Mouse (Mus musculus): ENCODE measurements around the gene Maml1. TPM values are rescaled to one million over a fixed set of nuclear protein-coding genes. Genes with fewer than 3 reads are reported as not detected.

Gene Maml1
- polyA plus RNA-seq, 1 experiment from 2014 or later: 3.1 TPM

- Histone ChIP-seq H3K4me1 (replicated peaks) (peaks cover 38% of the 10 kb centered on the region), H3K9ac (peak overlapping the region; percentile 93; the same call in 1 of the 2 replicates), H3K27ac (replicated peaks) (peak overlapping the region; percentile 98), H3K4me3 (peak overlapping the region; percentile 97), H3K36me3 (peaks cover 17% of the 10 kb centered on the region), H3K27me3 (no peaks in the 10 kb centered on the region), H3K9me3 (no peaks in the 10 kb centered on the region), H3K4me2 (peak overlapping the region; percentile 73)
- 92% methylated on average over 3 of the region's 3 CpGs for WGBS
- ATAC-seq (ENCODE audit: low read depth): no peak
These were observed 80.6 kb downstream of the Maml1 start for GRCm38 (mm10) chr11:50211322-50212059.

- ATAC-seq (ENCODE audit: low read depth): peak; percentile 88
- Histone ChIP-seq H3K9me3 (no peaks in the 10 kb centered on the region), H3K27me3 (no peaks in the 10 kb centered on the region), H3K4me2 (peak within 1 kb of the TSS; percentile 73), H3K36me3 (peaks cover 26% of the 10 kb centered on the region), H3K27ac (replicated peaks) (peak within 1 kb of the TSS; percentile 98), H3K9ac (peak within 1 kb of the TSS; percentile 93), H3K4me3 (peak within 1 kb of the TSS; percentile 97), H3K4me1 (replicated peaks) (peaks cover 32% of the 10 kb centered on the region)
- under 1% methylated on average over 48 of the region's 48 CpGs for WGBS
These were observed 81.5 kb downstream of the Maml1 start, which contains the start of the genes Sqstm1 and Mgat4b for GRCm38 (mm10) chr11:50210505-50211151. TSS of gene Sqstm1 (minus strand) at chr11:50210827. TSS of gene Mgat4b (plus strand) at chr11:50210890.

DNA sequence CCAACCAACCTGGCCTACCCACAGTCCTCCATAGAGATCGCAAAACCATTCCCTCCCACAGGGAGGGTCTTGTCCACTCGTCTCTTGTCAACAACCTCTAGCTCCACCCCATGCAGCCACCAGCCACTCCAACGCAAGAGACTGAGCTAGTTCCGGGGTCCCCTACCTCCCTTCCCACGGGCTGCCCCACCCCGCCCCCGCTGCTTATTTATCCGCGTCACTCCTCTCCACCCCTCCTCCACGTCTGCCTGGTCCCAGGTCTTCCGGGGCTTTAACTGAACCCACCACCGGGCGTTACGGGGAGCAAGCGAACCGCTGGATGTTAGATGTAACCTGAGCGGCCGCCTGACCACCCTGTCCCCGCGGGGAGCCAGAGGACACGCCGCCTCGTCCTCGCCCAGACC, 82.0 kb downstream of the Maml1 start:
- Histone ChIP-seq H3K27ac (replicated peaks) (peak overlapping the region; percentile 98), H3K9me3 (no peaks in the 10 kb centered on the region), H3K36me3 (peaks cover 31% of the 10 kb centered on the region), H3K27me3 (no peaks in the 10 kb centered on the region), H3K9ac (peak overlapping the region; percentile 93), H3K4me1 (replicated peaks) (peaks cover 27% of the 10 kb centered on the region), H3K4me3 (peak overlapping the region; percentile 97), H3K4me2 (peak overlapping the region; percentile 73)
- peak; percentile 95 for ATAC-seq (ENCODE audit: low read depth)
- under 1% methylated on average over 24 of the region's 24 CpGs for WGBS

- H3K4me3 ChIP-seq: no peak overlapping the region
- H3K4me1 ChIP-seq (replicated peaks): peaks cover 27% of the 10 kb centered on the region
- peaks cover 51% of the 10 kb centered on the region for H3K36me3 ChIP-seq
- WGBS: 91% methylated on average over 5 of the region's 5 CpGs
- no peaks in the 10 kb centered on the region for H3K9me3 ChIP-seq
- no peak overlapping the region for H3K27ac ChIP-seq (replicated peaks)
- H3K27me3 ChIP-seq: no peaks in the 10 kb centered on the region
- H3K4me2 ChIP-seq: no peak overlapping the region
- no peak for ATAC-seq (ENCODE audit: low read depth)
- no peak overlapping the region for H3K9ac ChIP-seq
These were observed 84.1 kb downstream of the Maml1 start for GRCm38 (mm10) chr11:50208039-50208438.

GRCm38 (mm10) chr11:50207344-50207743, 84.8 kb downstream of the Maml1 start:
- ATAC-seq (ENCODE audit: low read depth): no peak
- peaks cover 27% of the 10 kb centered on the region for H3K4me1 ChIP-seq (replicated peaks)
- H3K9ac ChIP-seq: no peak overlapping the region
- peaks cover 58% of the 10 kb centered on the region for H3K36me3 ChIP-seq
- H3K27me3 ChIP-seq: no peaks in the 10 kb centered on the region
- H3K9me3 ChIP-seq: no peaks in the 10 kb centered on the region
- 96% methylated on average over 14 of the region's 14 CpGs for WGBS
- no peak overlapping the region for H3K4me2 ChIP-seq
- H3K27ac ChIP-seq (replicated peaks): no peak overlapping the region
- H3K4me3 ChIP-seq: no peak overlapping the region

GRCm38 (mm10) chr11:50206037-50206436, 86.1 kb downstream of the Maml1 start:
- Histone ChIP-seq H3K4me3 (no peak overlapping the region), H3K27me3 (no peaks in the 10 kb centered on the region), H3K9ac (no peak overlapping the region), H3K4me2 (no peak overlapping the region), H3K9me3 (no peaks in the 10 kb centered on the region), H3K4me1 (replicated peaks) (peaks cover 21% of the 10 kb centered on the region), H3K36me3 (peaks cover 71% of the 10 kb centered on the region), H3K27ac (replicated peaks) (no peak overlapping the region)
- ATAC-seq (ENCODE audit: low read depth): no peak
- WGBS: 91% methylated on average over 2 of the region's 2 CpGs

Small RNA genes lying within 50 kb of the gene (microRNA-seq; reads per million reads assigned to microRNA genes)
- gene Mir6919: 0.89 reads per million

Other genes starting within 250 kb of the Maml1 start
- 36.1 and 39.2 TPM in 2 replicates for gene Tbc1d9b, start 160.9 kb downstream of the Maml1 start, polyA plus RNA-seq (2015; fragmentation: Nextera tagmentation; extraction: Ambion mirVana)
- 23.1 and 31.9 TPM in 2 replicates for gene Mrnip, start 117.9 kb downstream of the Maml1 start, polyA plus RNA-seq (2015; fragmentation: Nextera tagmentation; extraction: Ambion mirVana)
- gene Sqstm1, start 81.5 kb downstream of the Maml1 start, polyA plus RNA-seq (2015; fragmentation: Nextera tagmentation; extraction: Ambion mirVana): 337 and 343 TPM in 2 replicates
- 52.8 and 56.6 TPM in 2 replicates for gene Mgat4b, start 81.4 kb downstream of the Maml1 start, polyA plus RNA-seq (2015; fragmentation: Nextera tagmentation; extraction: Ambion mirVana)
- gene Ltc4s, start 53.7 kb downstream of the Maml1 start, polyA plus RNA-seq (2015; fragmentation: Nextera tagmentation; extraction: Ambion mirVana): 1.8 and 2.6 TPM in 2 replicates
- gene Canx, start 33.4 kb upstream of the Maml1 start, polyA plus RNA-seq (2015; fragmentation: Nextera tagmentation; extraction: Ambion mirVana): 275 and 302 TPM in 2 replicates
- gene Cby3, start 62.2 kb upstream of the Maml1 start, polyA plus RNA-seq (2015; fragmentation: Nextera tagmentation; extraction: Ambion mirVana): 0.78 and 1.2 TPM in 2 replicates
- gene Hnrnph1, start 84.7 kb upstream of the Maml1 start, polyA plus RNA-seq (2015; fragmentation: Nextera tagmentation; extraction: Ambion mirVana): 482 and 577 TPM in 2 replicates
- 26.5 and 28.4 TPM in 2 replicates for gene Rufy1, start 138.8 kb upstream of the Maml1 start, polyA plus RNA-seq (2015; fragmentation: Nextera tagmentation; extraction: Ambion mirVana)